Mouse (Mus musculus): ENCODE data around the gene Ikbkg.
"Not testable (repeated sequence)": the region's sequence is repeated elsewhere in the genome, so short reads cannot be mapped to it uniquely, and the experiment has no call there.

Gene Ikbkg

DNA sequence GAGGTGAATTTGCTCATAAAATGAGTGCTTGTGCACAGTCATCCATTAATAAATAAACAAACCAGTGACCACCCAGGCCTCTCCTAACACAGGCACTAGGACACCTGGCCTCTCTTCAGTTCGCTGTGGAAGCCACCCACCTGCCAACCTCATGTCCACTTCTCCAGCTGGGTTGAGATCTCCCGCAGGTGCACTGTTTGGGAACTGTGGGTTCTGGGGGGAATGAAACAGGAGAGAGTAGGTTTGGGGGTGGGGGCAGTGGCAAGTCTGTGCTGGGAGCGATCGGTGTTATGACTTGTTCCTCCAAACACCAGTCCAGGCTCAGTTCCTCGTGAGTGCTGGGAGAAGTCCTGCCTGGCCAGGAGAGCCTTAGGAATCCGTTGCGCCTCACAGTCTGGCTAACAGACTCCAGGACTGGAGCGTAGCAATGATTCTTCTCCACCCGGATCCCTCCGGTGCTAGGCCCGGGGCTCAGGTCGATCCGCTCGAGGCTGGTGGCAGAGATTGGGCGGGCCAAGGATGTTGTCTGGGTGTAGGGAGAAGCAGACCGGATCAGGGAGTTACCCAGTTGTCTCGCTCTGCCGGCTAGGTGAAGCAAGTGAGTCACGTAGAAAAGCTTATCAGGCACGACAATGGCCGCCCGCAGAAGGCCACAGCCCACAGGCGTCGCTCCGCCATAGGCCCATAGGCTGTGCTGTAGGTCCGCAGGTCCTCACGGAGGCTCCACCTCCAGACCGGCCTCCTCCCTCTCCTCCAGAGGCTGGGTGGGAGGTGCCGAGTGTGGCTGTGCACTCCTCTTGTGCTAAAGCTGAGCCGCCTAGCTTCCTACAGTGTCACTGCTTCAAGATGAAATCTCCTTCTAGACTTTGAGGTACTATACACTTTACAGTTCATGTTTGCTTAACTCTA lies at the start of gene Ikbkg, which contains the start of gene Fam3a:
Gene Ikbkg, plus strand, starts transcription at position 756 of the 909 bp plus-strand sequence.
Gene Fam3a, minus strand, starts transcription at position 738 of the 909 bp plus-strand sequence.
- DNase-seq = peak; percentile 66

DNA sequence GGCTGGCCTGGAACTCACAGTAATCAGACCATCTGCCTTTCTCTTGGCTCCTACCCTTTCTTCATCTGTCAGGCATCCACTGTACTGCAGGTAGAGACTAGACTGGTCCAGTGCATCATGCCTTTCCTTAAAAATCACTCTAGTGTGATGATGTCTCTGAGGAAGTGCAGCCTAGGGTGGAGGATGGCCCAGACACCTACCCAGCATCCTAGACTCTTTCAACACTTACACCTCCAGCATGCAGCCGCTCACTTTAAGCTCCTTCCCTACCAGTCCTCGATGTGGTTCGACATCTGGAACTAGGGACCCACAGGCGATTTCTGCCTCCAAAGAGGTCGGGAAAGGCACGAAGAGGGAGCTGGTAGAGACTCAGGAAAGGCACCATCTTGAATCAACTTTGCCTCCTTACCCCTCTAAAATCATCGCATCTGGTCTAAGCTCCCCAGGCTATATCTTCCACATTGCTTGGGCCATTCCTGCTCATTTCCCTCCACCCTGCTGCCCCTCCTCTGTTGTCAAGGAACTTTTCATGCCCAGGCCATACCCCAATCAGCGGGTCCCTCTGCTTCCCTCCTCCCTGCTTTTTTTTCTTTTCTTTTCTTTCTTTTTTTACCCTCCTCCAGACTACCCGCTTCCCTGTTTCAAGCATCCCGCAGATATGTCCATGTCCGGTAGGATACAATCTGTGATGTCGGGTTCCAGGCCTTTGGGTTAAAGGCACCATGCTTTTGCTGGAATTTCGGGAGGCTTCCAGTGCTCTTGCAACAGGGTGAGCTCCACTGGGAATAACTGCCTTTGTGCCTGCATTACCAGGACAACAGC lies 40.2 kb upstream of the Ikbkg start:
- no peak for DNase-seq

DNA sequence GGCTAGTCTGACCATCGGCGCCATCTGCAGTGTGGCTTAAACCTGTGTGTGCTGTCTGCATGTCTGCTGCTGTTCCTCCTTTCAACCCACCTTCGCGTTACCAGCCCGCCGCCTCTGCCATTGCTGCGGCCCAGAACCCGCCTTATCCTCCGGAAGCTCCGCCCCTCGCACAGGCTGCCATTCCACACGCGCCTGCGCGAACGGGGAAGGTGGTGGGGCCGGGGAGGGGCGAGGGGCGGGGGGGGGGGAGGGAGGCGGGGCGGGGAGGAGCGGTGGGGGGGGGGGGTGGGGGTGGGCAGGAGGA lies 39.7 kb upstream of the Ikbkg start, which contains the start of gene Lage3:
Gene Lage3, minus strand, starts transcription at position 152 of the 304 bp plus-strand sequence.
- peak; percentile 76 for DNase-seq

DNA sequence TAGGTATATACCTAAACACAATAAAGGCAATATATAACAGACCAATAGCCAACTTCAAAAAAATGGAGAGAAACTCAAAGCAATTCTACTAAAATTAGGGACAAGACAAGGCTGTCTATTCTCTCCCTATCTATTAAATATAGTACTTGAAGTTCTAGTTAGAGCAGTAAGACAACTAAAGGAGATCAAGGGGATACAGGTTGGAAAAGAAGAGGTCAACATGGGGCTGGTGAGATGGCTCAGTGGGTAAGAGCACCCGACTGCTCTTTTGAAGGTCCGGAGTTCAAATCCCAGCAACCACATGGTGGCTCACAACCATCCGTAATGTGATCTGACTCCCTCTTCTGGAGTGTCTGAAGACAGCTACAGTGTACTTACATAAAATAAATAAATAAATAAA lies 36.0 kb upstream of the Ikbkg start:
- DNase-seq = not testable (repeated sequence)

DNA sequence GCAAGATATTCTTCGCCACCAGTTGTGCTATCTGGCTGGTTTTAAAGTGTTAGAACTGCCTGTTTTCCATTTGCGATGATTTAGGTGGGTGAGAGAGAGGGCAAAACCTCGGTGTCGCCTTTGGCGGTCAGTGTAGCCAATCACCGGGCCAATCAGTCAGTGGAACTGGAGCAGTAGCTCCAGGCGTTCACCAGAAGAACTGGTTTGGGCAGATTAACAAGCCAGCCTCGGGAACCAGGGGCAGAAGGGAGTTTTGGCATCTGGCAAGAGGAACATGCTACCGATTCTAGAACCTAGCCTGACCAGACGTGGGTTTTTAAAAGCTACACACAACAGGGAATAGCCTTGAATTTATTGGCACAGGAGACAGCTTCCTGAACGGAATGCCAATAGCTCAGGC lies 33.9 kb upstream of the Ikbkg start:
- DNase-seq = no peak

DNA sequence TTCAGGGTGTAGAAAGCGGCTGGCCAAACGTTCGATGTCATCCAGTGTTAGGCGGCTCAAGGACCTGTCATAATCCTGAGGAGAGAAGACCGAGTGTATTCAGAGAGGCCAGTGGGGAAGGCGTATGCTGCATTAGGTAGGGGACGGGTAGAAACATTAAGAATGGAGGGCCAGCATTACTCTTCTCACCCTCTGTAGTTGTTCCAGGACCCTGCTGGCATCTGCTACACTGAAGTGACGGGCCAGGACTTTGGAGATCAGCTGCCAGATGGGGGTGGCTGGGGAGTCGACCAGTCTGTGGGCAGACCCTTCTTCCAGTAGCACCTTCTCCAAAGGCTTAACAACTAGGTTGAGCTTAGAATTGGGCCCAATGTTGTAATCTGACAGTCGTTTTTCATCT lies 25.6 kb upstream of the Ikbkg start:
- no peak for DNase-seq

DNA sequence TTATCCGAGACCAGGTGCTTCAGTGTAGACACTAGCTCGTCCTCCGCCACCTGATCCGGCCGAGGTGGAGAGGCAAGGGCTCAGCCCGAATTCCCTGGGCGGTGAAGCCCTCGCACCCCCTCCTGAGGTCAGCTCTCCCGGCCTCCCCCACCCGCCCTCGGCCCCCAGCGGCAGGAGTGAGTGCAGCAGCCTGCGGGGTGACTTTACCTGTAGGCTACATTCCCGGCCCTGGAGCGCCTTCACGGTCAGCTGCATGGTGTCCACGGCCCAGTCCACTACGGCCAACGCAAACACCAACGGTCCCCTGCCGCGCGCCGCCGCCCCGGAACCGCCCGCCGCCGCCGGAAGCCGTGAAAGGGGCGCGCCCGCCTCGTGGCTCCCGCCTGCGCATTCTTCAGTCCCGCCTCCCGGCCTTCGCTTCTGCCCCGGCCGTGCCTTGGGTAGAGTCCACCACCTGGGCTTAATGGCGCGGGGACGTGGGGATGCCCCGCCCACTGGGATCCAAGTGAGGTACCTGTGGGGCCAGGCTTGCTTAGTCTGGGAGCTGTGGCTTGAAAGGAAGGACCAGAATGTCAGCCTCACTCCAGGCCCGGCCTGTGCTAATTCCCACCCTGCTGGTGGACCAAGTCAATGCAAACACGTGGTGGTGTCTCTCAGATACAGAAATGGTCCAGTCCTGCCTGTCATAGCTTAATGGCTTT lies 24.7 kb upstream of the Ikbkg start:
- DNase-seq = peak; percentile 66

DNA sequence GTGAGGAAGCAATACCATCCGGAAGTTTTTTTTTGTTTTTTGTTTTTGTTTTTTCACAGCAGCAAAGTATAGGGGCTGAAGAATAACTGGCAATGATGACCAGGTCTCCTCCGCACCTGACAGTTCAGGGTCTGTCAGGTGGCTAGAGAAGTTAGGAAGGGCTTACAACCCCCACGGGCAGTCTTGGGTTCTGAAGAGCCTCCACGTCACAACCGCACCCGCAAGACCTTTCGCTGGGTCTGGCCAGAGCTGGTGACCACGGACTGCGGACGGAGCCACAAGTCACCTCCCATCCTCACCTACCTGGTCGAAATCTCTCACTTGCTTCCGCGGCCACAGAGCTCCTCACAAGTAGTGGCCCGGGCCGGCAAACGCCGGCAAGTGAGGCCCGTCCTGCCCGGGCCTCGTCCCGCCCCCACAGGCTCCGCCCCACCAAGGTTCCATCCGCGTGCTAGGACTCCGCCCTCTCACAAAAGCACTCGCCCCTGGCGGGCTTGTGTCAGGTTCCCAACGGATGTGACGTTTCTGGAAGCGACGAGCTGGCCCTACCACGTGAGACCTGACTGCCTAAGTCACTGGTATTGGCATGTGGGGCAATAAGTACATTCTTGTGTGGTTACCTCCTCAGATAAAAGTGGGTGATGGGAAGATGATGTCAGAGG lies 20.1 kb upstream of the Ikbkg start, which contains the start of the genes Ubl4a and Slc10a3:
Gene Ubl4a, minus strand, starts transcription at position 331 of the 662 bp plus-strand sequence.
Gene Slc10a3, minus strand, starts transcription at position 462 of the 662 bp plus-strand sequence.
- DNase-seq = peak; percentile 68

DNA sequence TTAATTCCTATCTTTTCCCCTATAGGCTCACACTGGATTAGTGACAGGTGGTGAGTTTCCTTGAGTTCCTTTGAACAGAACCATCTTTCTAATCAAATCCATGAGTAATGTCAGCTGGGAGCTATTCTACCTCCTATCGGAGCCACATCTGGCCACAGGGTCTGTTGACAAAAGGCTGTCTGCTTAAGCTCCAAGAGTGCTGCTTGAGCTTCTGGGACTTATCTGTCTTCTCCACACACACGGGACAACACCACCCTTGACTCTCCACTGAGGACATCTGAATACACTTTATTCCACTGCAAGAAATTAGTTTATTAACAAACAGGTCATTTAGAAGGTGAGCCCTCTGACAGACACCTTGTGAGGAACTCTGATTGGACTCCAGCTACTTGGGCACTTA lies 8.6 kb upstream of the Ikbkg start:
- no peak for DNase-seq

DNA sequence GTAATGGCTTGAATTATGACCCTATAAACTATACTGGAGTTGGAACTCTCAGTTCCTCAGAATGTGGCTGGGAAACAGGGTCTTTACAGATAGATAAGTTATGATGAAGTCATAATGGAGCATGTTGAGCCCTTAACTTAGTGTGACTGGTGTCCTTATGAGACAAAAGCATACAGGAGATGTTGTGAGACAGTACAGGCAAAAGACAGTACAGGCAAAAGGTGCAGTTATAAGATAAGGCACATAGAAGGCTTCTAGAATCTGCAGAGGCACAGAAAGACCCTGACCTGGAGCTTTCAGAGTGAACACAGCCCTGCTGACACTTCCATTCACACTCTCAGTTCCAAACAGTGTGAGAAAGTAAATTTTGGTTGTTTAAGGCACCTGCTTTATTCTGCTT lies 4.9 kb upstream of the Ikbkg start:
- no peak for DNase-seq

DNA sequence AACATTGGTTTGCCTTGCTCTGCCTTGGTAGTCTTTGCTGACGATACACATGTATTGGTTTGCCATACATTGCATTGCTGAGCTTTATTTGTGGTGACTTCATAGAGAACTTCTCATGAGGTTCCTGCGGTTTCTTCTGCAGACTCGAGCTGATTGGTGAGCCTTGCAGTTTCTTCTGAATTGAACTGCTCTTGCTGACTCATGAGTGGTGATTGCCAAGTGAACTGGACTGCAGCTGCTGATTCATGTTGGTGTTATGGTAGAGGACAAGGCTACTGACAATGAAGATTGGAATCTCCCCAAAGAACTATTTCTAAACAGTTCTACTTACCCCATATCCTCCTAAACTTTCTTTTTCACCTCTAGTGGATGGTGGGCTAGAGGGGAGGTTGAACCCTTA lies 7.0 kb downstream of the Ikbkg start:
- no peak for DNase-seq

DNA sequence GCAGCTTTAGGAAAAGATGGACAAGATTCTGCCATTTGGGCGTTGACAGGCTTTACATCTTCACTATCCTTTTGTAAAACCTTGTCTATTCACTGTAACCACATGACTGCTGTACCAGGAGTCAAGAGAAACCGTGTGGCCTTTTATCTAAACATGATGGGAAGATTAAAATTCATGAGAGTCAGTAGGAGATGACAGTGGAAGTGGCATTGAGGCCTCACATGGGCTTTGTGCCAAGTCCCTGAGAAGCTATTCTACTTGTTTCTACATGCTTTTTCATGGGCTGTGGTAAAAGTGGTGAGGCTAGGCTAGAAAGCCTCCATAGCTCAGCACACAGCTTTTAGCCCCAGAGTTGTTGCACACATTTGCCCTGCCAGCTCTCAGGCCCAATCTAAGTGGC lies 15.2 kb downstream of the Ikbkg start:
- DNase-seq = no peak

DNA sequence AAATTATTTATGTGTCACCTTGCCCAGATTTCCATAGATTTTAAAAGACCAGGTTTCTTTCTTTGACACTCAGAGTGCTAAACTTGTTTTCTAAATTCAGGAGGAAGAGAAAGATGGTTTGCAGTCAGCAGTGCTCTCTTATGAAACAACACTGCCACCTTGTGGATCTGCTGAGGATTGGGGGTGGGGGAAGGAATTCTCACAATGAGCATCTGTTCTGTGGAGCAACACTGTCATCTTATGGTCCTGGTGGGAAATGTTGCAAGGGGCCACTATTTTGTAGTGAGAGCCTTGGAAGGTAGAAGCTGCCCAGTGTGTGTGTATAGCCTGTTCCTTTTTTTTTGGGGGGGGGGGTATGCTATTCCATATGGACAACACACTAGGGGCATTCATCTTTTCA lies 20.3 kb downstream of the Ikbkg start:
- DNase-seq = peak; percentile 30

DNA sequence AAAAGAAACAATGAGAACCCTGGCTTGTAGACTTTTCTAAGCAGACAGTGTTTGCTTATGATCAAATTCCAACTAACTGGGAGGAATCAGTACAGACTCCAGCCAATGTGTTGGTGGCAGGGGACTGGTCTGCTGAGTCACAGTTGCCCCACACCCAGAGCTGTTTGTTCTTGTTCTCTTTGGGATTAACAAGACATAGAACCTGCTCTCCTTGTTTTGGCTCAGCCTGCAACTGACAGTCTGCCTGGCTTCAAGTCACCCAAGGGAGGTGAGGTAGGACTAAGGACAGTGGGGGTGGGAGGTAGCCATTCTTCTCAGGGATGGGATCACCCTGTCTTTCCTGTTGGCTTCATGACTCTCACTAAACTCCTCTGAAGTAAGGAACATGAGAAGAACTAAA lies 31.4 kb downstream of the Ikbkg start:
- no peak for DNase-seq

DNA sequence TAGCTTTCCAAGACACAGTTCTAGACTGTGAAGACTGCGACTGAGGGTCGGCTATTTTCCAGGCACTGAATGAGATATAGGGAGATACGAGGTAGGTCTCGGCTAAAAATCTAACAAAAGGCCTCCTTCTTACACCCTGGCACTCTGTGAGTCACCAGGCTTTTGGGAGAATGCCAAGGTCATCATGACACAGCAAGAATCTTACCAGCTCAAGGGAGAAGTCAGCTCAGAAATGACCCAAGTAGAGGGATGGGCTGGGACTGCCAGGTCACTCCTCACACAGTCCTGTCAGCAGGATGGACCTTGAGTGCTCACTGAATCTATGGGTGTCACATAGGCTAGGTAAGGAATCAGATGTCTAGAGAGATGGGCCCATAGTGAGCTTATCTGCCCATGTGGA lies 32.1 kb downstream of the Ikbkg start:
- no peak for DNase-seq

DNA sequence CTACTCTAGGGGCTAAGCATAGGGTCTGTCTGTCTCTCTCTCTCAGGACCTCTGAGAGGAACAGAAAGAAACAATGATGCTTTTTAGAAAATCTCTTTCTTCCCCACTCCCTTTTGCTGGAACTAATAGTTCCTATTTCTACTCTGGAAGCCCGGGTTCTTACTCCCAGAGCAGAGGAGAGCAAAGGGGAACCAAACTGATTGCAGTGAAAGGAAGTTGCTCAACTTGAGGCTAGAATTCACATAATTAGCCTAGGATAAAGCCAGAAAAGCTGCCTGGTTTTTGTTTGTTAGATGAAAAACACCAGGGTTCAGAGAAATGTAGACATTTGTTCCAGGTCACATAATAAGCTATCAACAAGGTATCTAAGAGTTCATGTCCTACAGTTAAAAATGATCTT lies 33.2 kb downstream of the Ikbkg start:
- no peak for DNase-seq

DNA sequence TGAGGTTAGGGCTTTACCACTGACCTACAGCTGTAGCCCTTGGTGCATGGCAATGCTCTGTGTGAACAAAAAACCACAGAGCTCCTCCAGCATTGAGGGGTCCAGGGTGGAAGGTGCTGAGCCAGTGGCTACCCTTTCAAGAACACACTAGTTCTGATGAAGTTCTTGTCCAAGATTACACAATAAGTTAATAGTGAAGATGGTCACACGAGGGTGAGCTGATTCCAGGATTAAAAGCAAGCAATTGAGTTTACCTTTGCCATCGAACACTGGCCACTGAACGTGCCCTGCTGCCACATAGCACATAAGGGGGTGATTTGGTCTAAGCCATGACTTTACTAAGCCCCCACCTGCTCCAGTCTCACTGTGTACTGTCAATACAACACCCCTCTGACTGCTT lies 34.0 kb downstream of the Ikbkg start:
- no peak for DNase-seq

DNA sequence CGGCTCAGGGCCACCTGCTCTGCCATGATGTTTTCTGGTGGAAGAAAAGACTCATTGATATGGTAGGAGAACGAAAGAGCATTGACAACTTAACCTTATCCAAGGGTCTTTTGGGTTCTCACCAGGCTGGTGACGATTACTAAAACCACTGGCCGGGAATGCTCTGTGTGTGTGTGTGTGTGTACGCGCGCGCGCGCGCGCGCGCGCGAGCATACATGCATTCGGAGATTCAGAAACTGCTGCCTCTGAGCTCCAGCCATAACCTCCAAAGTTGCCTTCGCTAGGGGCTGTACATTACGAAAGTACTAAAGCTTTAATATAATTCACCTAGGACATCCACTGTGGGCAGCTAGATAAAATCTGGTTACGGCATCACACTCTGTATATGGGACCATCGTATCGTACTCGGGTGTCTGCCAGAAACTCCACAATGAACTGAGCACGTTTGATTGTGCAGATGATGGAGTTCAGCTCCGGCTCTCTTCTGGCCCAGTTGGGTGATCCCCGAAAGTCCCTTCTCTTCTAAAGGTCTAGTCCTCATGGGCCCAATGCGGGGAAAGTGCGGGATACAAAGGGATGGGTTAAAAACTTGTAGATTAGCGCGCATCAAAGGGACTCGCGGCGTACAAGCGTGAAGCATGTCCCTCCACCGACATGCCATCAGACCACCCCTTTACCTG lies 35.2 kb downstream of the Ikbkg start:
- DNase-seq = peak; percentile 11

DNA sequence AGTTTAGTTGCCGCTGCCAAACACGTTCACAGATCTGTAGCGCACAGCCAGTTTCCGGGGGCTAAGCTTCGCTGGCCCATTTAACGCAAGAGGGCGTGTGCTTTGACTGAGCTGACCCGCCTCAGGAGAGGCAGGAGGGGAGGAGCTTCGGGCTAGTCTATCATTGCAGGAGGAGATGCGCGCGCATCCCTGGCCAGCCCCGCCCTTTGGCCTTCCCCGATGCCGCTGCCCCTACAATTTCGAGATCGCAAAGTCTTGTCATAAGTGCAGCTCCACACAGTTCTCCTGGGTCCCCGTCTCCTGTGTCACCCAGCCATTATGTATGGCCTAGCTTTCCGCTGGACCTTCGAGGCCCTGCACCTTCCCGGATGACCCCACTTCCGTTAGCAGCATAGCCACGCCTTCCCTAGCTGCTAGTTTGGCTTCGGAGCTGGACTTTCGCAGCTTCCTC lies 35.8 kb downstream of the Ikbkg start, which contains the start of gene G6pdx:
Gene G6pdx, minus strand, starts transcription at position 369 of the 451 bp plus-strand sequence.
- DNase-seq = peak; percentile 82

DNA sequence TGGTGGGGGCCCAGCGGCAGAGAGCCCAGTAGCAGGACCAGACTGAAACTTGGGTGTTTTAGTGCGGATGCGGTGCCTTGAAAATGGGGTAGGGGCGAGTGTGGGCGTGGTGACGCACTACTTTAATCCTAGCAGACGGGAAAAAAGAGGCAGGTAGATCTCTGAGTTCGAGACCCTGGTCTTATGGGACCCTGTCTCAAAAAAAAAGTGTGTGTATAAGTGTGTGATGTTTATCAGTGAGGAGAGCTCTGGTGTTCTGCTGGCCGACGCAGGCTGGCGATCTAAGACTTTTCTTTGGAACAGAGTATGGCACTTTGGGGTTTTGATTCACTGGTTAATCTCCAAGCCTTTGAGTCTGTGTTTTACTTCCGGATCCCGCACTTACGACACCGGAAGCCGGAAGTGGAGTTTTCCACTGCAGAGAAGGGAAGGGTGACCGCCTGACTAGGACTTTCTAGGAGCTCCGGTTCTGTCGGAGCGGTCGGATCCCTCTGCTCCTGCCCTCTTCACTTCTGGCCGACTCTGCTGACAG lies 36.3 kb downstream of the Ikbkg start:
- peak; percentile 43 for DNase-seq

DNA sequence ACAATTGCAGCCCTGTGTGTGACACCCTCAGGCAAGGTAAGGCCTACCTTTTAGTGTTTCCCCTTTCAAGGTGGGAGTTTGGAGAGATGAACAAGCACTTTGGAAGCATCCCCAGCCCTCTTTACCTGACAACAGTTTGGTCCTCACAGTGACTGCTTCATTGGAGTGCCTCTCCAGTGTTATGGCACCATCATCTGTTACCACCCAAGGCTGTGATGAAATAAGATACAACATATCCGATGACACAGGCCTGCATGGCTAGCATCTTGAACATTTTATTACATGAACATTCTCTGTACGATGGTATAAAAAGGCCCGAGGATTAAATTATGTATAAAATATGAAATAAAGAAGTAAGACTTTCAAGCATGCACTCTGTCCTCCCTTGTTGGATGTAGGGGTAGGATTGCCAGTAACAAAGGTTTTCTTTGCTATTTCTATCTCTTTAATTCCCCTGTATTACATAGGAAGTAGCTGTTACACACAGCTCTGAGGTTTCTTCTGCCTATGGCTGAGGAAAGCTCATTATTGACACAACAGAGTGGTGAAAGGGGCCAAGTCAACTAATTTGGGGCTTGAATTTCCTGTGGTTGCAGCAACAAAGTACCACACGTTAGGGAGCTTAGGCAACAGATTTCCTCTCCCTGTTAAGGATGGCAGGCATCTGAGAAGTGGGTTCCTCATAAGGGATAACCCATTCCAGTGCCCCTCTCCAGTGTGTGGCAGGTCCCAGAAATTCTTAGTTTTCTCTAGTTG lies 58.2 kb downstream of the Ikbkg start:
- no peak for DNase-seq

Data from right cerebral cortex, postnatal 4 days (tissue).